Mouse (Mus musculus) adrenal gland, adult 18-20 months (tissue): ENCODE results near the gene Cox6a2. TPM values are rescaled to one million over a fixed set of nuclear protein-coding genes. Genes with fewer than 3 reads are reported as not detected.
"Not testable (repeated sequence)": the region's sequence is repeated elsewhere in the genome, so short reads cannot be mapped to it uniquely, and the experiment has no call there.

ENCODE experiments used
- DNase-seq, 2 experiments: peaks; one replicate each; pipeline ENCODE4 v3.0.0; 2021 to 2022; ENCODE audit warnings: low spot score in 2 of 2
- total RNA-seq, 2 experiments: library from RNA; stranded (reverse); gene quantifications; 1 replicate in 1 of 2; 2 replicates in 1 of 2; pipeline ENCODE4 v1.2.3; 2021

Cox6a2 gene
- total RNA-seq, 2 experiments from 2014 or later, result 3.3 to 6.3 TPM

DNA sequence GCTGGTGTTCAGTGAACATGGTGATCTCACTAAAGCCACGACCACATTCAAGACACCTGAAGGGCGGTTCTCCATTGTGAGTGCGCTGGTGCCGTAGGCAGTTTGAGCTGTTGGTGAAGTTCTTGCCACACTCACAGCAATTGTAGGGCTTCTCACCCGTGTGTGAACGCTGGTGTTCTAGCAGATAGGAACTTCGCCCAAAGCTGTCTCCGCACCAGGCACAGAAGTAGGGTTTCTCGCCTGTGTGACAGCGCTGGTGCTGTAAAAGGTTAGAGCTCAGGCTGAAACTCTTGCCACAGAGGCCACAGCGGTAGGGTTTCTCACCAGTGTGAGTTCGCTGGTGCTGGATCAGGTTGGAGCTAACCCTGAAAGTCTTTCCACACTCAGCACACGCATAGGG is 30.2 kb upstream of the Cox6a2 start:
- no peak for DNase-seq

DNA sequence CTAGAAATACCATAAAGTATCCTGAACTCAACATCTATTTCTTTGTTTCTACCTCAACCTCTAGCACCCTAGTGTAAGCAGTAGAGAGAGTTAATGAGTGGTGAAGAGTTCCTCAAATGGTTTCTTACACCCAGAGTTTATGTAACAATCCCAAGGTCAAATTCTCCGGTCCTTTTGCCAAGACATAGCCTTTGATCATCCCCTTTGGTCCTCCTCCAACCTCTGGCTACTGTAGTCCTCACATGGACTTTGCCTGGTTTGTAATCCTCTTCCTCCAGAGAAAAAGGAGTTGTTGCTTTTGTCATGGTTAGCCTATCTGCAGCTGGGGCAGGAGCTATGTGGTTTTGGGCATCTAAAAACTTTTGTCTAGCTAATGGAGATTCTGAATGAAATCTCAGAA is 29.3 kb upstream of the Cox6a2 start:
- no peak for DNase-seq

DNA sequence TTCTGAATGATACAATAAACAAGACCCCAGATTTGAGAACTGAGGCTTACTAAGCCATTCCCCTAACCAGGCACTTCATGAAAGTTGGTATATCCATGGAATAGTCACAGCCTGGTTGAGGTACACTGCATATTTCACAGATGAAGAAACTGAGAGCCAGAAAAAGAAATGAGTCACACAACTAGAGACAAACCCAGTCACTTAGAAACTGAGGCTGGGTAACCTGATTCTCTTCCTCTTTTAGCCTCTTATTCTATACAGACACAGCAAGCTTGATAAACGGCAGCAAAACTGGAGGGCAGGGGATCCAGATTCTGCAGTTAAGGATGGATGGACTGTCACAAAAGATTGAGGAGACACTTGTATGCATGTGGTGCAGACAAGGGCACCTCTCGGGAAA is 28.6 kb upstream of the Cox6a2 start:
- DNase-seq, result no peak

DNA sequence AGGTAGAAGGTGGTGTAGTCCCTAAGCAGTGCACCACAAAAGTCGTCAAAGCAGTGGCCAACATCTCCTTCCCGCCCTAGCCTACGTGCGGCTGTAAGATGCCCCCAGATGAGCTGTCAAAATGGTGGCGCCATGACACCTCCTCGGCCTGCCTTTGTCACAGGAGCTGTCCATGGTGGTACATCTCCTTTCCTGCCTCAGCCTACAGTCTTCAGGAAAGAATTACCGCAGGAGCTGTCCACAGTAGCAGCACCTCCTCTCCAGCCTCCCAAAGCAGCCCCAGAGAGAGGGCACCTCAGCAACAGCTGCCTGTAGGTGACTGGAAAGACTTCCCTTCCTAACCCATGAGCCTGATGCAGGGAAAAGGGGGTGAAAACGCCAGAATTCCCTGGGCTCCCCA is 25.6 kb upstream of the Cox6a2 start:
- no peak for DNase-seq

DNA sequence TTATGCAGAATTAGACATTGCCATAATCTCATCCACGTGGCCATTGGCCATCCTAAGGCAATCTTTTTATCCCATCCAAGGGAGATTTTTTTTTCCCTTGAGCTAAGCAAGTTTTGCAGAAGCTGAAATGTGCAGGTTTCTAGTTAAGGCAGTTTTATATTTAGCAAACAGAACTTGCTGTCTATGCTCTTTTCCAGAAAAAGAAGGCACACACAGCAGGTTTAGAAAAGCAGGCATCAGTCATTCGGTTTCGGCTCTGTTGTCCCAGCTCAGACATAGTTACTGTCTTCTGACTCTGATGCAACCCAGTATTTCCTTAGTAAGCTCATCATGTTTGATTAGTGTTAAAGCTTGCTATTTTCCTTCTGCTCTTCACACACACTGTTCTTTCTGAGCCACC is 14.7 kb upstream of the Cox6a2 start:
- no peak for DNase-seq

DNA sequence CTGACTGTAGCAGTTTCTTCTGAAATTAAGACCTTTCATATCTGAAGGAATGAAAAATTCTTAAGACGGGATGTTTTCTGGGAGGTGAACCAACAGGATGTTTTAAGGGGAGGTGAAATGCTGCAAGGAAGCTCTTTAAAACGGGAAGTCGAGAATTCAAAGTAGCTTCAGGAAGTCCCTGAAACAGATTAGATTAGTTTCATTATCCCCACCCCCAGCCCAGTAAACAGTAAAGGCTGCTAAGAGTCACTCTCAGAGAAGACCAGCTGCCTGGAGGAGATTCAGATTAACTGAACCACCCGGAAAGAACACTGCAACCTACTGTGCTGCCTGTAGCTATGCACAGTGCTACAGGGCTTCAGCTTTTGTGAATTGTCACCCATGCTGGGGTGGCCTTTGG is 13.8 kb upstream of the Cox6a2 start:
- no peak for DNase-seq

DNA sequence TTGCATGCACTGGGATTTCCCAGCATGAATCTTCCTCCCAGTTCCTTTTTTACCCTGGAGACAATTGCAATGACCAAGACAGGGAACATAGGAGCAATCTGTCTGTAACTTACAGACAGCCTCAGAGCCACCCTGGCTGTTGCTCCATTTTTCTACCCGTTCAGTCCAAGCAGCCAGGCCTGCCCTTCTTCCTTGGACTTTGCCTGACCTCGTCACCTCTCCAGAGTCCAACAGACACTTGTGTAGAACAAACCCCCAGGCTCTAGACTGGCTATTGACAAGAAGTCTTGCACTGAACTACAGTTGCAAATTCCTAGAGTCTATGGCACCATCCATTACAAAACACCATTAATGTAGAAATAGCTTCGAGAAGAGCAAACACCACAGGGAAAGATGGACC is 3.6 kb upstream of the Cox6a2 start:
- DNase-seq, result no peak

DNA sequence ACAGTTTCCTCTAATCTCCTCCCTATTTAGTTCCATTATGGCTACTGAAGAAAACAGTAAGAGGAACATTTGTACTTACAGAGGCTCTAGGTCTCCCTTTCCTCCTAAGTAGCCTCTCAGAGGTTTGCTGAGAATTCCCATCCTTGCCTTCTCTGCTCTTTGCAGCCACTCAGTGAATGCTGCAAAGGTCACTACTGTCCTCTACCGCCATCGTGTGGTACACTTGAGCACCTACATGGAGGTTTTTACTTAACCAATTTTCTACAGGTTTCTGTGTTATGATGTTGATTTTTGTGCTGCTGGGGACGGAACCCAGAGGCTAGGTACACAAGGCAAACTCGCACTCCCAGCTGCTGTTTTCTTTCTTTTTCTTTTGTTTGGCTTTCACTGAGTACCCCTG is 2.0 kb upstream of the Cox6a2 start:
- DNase-seq, result peak; percentile 52

DNA sequence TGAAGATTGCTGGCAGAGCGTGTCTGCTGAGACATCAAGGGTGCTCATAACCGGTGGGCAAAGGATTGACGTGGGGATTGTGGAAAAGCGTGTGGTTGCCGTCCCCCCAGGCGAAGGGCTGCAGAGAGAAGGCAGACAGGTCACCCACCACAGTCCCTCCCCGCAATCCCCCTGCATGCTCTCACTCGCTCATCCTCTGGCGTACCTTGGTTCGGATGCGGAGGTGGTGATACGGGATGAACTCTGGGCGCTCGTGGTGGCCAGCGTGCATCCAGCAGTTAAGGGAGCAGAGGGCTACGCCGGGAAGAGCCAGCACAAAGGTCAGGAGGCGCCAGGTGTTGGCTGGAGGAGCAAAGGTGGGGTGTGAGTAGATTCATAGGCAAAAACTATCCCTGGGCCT is 492 bp downstream of the Cox6a2 start:
- DNase-seq, result no peak

DNA sequence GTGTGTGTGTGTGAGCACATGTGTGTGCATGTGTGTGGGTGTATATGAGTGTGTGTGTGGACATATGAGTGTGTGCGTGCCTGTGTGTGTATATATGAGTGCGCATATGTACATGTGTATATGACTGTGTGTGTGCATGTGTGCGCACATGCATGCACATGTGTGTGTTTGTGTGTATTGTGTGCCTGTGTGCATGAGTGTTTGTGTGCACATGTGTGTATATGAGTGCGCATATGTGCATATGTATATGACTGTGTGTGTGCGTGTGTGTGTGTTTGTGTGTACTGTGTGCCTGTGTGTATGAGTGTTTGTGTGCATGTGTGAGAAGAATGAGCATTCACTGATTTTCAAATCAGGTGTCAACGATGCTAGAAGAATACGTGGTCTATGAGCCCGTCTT is 2.0 kb downstream of the Cox6a2 start:
- no peak for DNase-seq

DNA sequence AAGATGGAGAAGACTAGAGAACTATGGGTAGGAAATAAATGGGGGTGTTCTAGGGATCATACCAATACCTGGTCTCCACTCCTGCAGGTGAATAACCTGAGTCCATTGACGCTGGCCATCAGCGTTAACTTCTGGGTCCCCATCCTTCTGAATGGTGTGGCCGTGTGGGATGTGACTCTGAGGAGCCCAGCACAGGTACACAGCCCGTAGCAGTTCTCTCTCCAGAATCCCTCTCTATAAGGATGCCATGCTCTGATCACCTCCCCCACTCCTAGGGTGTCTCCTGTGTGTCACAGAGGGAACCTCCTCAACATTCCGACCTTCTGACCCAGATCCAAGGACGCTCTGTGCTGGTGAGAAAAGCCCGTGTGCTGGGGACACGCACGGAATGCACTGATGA is 3.1 kb downstream of the Cox6a2 start:
- no peak for DNase-seq

DNA sequence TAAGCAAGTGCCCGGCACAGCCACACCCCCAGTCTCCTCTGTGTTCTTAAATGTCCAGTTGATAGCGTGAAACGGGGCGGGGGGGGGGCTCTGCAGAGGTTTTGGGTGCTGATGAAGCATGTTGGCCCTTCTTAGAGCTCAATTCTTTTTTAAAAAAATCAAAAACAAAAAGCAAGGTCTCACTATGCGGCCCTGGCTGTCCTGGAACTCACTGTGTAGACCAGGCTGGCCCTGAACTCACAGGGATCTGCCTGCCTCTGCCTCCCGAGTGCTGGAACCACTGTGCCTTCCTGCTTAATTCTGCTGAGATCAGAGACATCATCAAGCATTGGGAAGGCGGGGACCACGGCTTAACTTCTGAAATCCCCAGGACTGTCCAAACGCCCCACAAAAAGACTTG is 4.6 kb downstream of the Cox6a2 start:
- no peak for DNase-seq

DNA sequence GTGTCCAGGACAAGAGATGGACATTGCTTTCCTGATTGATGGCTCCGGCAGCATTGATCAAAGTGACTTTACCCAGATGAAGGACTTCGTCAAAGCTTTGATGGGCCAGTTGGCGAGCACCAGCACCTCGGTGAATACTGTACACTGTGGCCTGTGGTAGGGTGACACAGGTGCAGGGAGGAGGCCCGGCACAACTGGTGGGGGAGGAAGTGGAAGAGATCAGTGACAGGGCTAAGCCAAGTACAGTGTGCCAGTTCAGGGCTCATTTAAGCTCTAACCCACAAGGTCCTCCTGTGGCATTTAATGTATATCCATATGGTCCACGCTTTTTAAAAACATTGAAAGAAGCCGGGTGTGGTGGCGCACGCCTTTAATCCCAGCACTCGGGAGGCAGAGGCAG is 24.5 kb downstream of the Cox6a2 start:
- DNase-seq, result no peak

DNA sequence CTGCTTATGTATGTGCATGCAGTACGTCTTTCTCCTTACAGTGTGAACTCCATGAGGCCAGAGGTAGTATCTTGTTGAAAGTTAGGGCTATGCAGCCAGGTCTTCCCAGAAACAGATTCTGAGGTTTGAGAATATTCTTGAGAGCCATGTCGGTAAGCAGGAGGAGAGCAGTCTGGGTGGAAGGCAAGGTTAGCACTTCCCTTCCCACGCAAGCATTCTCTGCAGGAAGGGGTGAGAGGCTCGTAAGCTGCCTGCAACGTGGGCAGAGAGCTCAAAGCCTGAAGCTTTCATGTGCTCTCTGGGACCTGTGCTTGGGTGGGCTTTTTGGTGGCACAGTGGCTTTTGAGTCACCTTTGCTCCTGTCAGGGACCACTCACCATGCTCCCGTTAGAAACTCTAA is 25.6 kb downstream of the Cox6a2 start:
- no peak for DNase-seq

DNA sequence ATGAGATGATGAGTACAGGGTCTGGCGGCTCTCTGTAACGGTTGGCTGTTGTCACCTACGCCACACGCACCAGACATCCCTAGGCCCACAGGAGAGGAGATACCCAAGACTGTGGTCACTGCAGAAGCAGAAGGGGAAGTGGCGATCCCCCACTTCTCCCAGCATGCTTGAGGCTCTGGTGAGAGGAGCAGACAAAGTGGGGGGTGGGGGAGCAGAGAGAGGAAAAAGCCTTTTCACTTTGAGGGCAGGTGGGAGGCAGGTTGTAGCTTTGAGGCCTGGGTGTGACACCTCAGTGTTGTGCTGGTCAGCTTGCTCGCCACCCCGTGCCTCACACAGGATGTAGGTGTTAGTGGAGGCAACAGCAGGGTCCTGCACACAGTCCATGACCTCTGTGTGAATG is 26.1 kb downstream of the Cox6a2 start:
- no peak for DNase-seq

DNA sequence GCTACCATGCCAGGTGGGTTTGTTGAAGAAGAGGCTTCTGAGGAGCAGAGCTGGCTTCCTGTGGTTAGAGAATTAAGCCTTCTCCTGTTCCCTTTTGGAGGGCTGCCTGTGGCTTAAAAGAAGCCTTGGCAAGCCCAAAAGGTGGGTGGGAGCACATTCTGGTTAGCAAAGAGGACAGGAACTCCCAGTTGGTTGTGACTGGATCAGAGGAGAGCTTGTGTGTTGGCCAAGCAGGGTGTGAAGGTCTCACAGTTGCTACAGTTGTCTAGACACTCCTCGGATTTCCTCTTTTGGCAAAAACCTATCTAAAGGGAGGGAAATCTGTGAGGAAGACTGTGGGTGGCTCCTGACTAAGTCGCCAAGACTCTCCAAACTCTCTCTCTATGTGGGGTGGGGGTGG is 27.8 kb downstream of the Cox6a2 start:
- no peak for DNase-seq

DNA sequence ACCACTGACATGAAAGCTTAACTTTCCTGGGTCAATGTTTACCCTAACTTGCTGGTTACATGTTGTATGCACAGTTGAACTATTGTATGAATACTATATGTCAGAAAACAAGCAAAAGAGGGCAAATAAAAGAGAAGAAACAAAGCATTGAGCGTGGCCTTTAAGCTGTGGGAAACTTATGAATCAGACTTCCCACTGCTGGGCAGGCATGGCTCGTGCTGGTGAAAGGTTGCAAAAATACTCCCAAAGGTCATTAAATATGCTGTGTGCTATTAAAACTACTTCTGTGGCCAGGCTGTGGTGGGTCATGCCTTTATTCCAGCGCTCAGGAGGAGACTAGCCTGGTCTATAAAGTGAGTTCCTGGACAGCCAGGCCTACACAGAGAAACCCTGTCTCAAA is 36.2 kb downstream of the Cox6a2 start:
- no peak for DNase-seq

DNA sequence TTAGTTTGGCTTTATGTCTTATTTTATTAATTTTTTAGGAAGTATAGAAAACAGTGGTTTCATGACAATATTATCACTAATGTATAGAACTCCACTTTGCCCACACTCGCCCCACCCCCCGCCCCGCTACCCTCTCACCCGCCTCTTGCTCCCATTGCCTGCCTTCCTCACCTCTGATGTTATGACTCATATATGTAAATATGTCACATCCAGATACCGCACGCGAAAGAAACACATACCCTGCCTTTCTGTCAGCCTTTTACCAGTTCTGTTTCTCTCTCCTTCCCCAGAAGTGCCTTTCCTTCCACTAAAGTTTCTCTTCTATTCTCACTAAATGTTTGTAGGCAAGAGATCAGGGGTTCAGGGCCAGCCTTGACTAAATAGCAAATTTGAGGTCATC is 39.8 kb downstream of the Cox6a2 start:
- DNase-seq, result no peak

DNA sequence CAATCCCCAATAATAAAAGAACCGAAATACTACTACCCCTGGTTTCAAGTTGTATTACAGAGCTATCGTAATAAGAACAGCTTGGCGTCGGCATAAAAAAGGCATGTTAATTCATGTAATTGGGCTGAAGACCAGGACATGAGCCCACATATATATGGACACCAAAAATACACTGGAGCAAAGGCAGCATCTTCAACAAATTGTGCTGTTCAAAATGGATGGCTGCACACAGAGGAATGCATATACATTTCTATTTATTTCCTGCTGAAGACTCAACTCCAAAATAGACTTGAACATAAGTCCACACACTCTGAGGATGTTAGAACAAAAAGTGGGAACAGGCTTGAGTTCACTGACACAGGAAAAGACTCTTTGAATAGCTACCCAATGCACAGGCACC is 42.2 kb downstream of the Cox6a2 start:
- no peak for DNase-seq

DNA sequence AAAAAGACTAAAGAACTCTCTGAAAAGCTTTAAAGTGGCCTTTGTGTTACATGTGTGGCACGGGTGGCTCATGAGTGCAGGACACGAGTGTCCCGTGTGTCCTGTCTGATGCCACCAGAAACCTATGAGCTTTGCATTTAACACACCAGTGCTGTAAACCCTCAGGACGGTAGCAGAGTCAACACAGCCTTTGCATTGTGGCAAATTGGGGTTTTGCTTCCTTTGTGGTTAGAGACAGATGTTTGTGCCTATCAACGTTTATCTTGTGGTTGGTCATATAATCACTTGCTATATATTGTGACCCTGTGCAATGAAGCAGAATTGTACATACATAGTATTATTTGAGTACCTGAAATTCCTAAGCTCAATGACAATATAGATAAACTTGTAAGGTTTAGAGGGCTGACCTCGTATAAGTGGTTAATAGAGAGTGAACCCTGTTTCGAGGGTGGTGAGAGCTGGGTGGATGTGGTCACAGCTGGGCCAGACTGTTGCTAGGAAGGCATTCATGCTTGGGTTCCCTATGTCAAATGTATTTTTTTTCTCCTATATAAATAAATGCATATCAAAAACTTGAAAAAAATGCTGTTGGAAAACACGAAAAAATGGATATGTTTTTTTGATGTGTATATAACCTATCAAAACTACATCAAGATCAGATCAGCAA is 47.4 kb downstream of the Cox6a2 start:
- DNase-seq, result not testable (repeated sequence)
